Mouse (Mus musculus) kidney, postnatal 36 days (tissue): ENCODE measurements around the gene Atp6v1g3.

Source experiments
- DNase-seq, 2 experiments: peaks; one replicate each; pipeline ENCODE4 v3.0.0; 2021 to 2022; ENCODE audit warnings: mixed read lengths in 2 of 2

Gene Atp6v1g3

DNA sequence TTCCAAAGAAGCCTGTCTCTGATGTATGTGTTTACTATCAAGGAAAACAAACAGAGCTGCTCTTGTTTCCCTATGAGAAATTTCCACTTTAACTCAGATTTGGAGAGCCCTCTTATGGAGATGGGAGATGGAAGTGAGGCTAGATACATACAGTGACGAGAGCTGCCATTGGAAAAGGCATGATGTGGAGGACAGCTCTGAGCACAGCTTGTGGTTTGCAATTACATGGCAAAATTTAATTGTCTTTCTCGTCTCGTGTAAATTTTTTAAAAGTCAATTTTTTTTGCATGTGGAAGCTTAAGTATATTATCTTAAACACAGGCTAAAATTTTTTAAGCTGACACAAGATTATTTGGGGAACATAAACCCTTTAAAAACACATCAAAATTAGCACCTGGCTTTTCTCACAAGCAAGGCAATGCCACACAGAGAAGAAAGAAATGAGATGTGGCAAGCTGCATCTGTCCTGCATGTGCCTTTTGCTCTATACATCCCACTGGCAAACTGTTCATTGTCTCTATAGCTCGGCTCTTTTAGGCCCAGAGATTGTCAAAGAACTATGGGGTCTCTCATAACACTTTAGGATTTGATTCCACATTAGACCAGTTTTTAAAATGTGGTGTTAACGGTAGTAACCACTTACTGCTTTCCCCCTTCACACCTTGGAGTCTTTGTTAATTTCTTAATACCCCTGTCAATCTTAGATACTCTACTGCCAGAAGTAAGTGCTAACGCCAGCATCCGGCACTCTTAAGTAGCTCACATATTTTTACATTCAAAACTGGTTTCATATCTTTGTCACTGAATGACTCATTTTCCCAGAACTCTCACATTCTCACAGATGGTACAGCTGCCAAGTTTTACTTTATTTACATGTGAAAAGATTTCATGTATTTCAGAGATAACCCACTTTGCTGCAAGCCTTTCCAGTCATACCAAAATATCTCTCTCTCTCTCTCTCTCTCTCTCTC is 16.2 kb downstream of the Atp6v1g3 start:
- DNase-seq, result no peak

GRCm38 (mm10) chr1:138291463-138291862 is 17.9 kb downstream of the Atp6v1g3 start:
- no peak for DNase-seq

DNA sequence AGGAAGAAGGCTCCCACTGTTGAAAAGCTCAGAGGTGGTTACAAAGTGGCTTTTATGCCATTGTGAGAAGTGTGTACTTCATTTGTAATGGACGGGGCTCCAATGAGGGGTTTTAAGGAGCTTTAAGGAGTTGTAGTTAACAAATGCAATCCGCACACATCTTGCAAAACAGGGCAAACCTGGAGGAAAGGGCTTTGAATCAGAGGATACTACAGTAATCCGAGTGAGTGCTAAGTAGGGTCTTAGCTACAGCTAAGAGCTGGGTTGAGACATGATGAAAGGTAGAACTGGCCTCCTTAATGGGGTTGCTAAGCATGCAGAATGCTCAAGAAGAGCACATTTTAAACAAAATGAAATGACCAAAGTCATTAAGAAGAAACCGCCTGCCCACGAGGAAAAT is 20.9 kb downstream of the Atp6v1g3 start:
- no peak for DNase-seq

GRCm38 (mm10) chr1:138298156-138298555 is 24.6 kb downstream of the Atp6v1g3 start:
- DNase-seq, result no peak

- DNase-seq, result no peak
Measured at GRCm38 (mm10) chr1:138299576-138299975, 26.0 kb downstream of the Atp6v1g3 start.

DNA sequence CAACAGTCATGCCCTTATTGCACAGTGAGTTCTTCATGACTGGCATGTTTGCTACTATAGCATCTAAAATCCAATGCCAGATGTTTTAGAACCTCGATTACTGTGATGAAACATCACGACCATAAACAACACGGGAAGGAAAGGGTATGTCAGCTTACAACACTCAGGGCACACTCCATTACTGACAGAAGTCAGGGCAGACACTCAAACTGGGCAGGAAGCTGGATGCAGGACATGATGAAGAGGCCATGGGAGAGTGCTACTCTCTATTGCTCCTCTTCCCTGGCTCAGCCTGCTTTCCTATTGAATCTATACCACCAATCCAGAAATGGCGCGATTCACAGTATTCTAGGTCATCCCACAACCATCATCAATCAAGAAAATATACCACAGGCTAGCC is 28.4 kb downstream of the Atp6v1g3 start:
- no peak for DNase-seq

DNA sequence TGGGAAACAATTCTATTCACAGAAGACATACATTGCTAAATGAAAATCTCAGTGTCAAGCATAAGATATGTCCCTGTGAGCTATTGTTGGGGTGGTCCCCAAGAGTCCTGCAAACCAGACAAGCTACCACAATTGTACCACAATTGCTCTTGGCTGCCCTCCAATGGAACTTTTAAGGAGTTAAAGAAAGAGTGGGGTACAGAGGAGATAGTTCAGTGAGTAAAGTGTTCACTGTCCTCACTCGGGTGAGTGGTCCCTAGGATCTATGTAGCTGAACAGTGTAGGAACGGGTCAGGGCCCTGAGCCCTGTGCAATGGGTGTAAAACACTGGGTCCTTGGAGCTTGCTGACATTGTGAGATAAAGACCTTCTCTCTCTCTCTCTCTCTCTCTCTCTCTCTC is 29.2 kb downstream of the Atp6v1g3 start:
- DNase-seq, result no peak

GRCm38 (mm10) chr1:138303296-138303695 is 29.8 kb downstream of the Atp6v1g3 start:
- DNase-seq, result no peak

DNA sequence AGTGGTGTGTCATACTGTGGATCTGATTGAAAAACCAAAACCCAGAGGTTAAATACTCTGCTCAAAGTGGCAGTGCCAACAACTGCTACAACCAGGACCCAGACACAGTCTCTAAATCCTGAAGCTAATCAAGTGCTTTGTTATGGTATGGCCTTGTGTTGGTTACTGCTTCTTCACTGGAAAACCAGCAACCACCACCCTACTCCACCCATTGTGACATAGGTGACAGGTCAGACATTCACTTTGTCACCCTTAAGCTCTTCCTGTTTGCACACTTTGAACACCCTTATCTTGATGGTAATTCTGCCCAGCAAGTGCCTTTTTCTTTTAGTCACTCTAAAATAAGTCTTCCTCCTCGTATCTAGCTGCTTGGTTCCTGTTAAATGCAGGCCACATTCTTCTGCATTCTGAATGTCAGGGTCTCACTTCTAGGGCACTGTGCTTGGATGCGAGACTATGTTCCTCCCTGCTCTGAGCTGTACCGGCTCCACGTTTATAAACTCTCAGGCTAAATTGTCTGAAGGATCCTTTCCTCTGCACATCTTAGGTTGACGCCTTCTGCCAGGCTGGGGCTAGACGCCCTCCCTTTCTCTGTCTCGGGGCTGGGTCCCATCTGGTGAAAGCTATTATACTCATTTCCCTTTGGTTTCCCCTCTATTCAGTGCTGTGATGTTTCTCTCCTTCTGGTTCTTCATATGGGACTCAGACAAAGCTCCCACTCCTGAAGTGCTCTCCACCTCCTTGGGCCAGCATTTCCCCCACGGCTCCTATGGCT is 30.8 kb downstream of the Atp6v1g3 start:
- DNase-seq, result no peak

GRCm38 (mm10) chr1:138322657-138323056 is 49.1 kb downstream of the Atp6v1g3 start:
- peak; percentile 19 to 44 for DNase-seq

DNA sequence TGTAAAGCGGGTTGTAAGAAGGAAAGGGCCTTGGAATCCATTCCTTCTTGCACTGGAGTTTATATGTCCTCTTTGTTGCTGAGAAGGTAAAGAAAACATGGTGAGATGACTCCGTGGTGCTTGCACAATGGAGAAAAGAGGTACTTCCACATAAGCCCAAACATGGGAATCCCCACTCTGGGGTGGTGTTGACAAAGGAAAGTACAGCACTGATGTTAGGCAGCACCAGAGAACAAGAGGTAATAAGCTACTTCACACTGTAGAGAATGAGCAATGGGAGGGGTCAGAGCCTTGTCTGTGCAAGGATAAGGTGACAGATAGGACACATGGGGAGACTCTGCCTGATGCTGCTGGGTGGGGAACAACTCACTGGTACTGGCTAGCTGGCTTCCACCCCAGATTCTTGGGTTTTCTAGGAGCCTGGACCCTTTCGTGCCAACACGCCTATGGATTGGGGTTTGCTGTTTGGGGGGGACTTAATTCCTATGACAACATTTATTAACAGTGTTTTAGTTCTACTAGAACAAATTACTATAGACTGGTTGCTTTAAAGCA is 49.6 kb downstream of the Atp6v1g3 start:
- DNase-seq, result no peak

DNA sequence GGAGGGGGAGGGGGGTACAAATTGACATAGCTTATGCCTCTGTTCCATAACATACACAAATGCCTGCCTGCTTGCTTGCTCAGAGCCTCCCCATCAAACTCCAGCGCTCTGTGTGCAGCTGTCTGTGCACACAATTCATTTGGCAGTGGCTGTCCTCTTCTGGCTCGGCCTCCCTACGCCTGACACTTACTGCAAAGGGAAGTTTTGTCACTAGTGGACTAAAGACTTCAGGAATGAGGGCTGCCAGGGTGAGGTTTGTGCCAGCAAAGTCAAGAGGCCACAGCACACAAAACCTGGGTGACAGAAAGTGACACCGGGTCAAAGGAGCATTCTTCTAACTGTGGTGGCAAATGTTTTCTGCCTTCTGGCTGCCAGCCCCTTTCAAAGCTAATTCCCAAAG is 52.6 kb downstream of the Atp6v1g3 start:
- peak; percentile 62 to 65 for DNase-seq

GRCm38 (mm10) chr1:138326566-138326965 is 53.0 kb downstream of the Atp6v1g3 start:
- DNase-seq, result no peak

GRCm38 (mm10) chr1:138327466-138328245 is 54.1 kb downstream of the Atp6v1g3 start:
- DNase-seq, result no peak

- DNase-seq, result peak; percentile 24 to 32
Measured at GRCm38 (mm10) chr1:138328320-138328719, 54.8 kb downstream of the Atp6v1g3 start.

- DNase-seq, result no peak
Measured at GRCm38 (mm10) chr1:138330556-138330955, 57.0 kb downstream of the Atp6v1g3 start.

DNA sequence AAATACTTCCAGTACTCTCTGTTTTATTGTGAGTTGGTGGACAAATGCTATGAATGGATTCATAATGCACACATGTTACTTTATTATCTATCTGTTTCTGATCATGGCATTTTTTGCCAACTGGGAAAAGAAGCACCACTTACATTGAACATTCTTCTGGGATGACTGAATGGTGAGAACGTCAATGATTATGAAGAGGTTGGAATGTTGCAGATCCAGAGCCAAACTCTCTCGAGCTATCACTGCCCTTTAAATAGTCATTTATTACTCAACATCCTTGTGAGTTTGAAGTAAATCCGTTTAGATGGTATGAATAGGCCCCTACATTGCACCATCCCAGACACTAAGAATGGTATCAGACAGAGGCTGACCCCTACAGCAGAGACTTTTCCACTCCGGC is 58.1 kb downstream of the Atp6v1g3 start:
- no peak for DNase-seq

- no peak for DNase-seq
Measured at GRCm38 (mm10) chr1:138334701-138335100, 61.2 kb downstream of the Atp6v1g3 start.

- no peak for DNase-seq
Measured at GRCm38 (mm10) chr1:138337417-138337816, 63.9 kb downstream of the Atp6v1g3 start.
